Mouse (Mus musculus): ENCODE measurements around the gene Hist1h2ak.
A peak's percentile ranks its signal among the peaks of the same experiment; 100 is the strongest.

Hist1h2ak gene

GRCm38 (mm10) chr13:21755707-21756106 is 2.1 kb upstream of the Hist1h2ak start:
- no peak for DNase-seq

GRCm38 (mm10) chr13:21754294-21755001 is 821 bp upstream of the Hist1h2ak start:
- DNase-seq, result peak; percentile 63 to 67

GRCm38 (mm10) chr13:21753051-21753523 is 540 bp downstream of the Hist1h2ak start:
- no peak for DNase-seq

GRCm38 (mm10) chr13:21752356-21752755 is 1.3 kb downstream of the Hist1h2ak start:
- DNase-seq, result no peak

GRCm38 (mm10) chr13:21751827-21752226 is 1.8 kb downstream of the Hist1h2ak start:
- DNase-seq, result no peak

GRCm38 (mm10) chr13:21751417-21751816 is 2.2 kb downstream of the Hist1h2ak start:
- no peak for DNase-seq

GRCm38 (mm10) chr13:21750159-21751017 is 3.2 kb downstream of the Hist1h2ak start, which contains the start of gene Hist1h4k:
Gene Hist1h4k (minus strand): TSS chr13:21750505.
- peak; percentile 96 for DNase-seq

GRCm38 (mm10) chr13:21749387-21750158 is 4.1 kb downstream of the Hist1h2ak start:
- DNase-seq, result peak in 1 of 2 experiments; percentile 4

- DNase-seq, result no peak
Observed at GRCm38 (mm10) chr13:21745006-21745405, 8.6 kb downstream of the Hist1h2ak start.

GRCm38 (mm10) chr13:21734906-21735767 is 18.5 kb downstream of the Hist1h2ak start, which contains the start of gene Hist1h4j:
Gene Hist1h4j (plus strand): TSS chr13:21735064.
- peak; percentile 89 to 92 for DNase-seq

GRCm38 (mm10) chr13:21734010-21734905 is 19.4 kb downstream of the Hist1h2ak start:
- peak; percentile 76 to 85 for DNase-seq

GRCm38 (mm10) chr13:21733466-21733865 is 20.2 kb downstream of the Hist1h2ak start:
- DNase-seq, result peak; percentile 32 to 49

GRCm38 (mm10) chr13:21729544-21729943 is 24.1 kb downstream of the Hist1h2ak start:
- no peak for DNase-seq

GRCm38 (mm10) chr13:21727948-21728572 is 25.6 kb downstream of the Hist1h2ak start:
- DNase-seq, result no peak

GRCm38 (mm10) chr13:21722993-21723836 is 30.4 kb downstream of the Hist1h2ak start:
- DNase-seq, result peak in 1 of 2 experiments; percentile 28

- no peak for DNase-seq
Observed at GRCm38 (mm10) chr13:21722373-21722925, 31.2 kb downstream of the Hist1h2ak start.

- peak; percentile 62 to 77 for DNase-seq
Observed at GRCm38 (mm10) chr13:21721757-21722372, 31.8 kb downstream of the Hist1h2ak start, which contains the start of gene Hist1h2bm. Gene Hist1h2bm (plus strand): TSS chr13:21722044.

- DNase-seq, result peak; percentile 9 to 16
Observed at GRCm38 (mm10) chr13:21721107-21721756, 32.4 kb downstream of the Hist1h2ak start.

Measured in kidney, postnatal 4 days (tissue).